Mouse (Mus musculus): ENCODE data around the gene Zfp108. TPM values are rescaled to one million over a fixed set of nuclear protein-coding genes. Genes with fewer than 3 reads are reported as not detected.
A peak's percentile ranks its signal among the peaks of the same experiment; 100 is the strongest.

Gene Zfp108
- polyA plus RNA-seq (2014; fragmentation: Nextera tagmentation; extraction: Ambion mirVana): 1.5 and 2.1 TPM in 2 replicates

DNA sequence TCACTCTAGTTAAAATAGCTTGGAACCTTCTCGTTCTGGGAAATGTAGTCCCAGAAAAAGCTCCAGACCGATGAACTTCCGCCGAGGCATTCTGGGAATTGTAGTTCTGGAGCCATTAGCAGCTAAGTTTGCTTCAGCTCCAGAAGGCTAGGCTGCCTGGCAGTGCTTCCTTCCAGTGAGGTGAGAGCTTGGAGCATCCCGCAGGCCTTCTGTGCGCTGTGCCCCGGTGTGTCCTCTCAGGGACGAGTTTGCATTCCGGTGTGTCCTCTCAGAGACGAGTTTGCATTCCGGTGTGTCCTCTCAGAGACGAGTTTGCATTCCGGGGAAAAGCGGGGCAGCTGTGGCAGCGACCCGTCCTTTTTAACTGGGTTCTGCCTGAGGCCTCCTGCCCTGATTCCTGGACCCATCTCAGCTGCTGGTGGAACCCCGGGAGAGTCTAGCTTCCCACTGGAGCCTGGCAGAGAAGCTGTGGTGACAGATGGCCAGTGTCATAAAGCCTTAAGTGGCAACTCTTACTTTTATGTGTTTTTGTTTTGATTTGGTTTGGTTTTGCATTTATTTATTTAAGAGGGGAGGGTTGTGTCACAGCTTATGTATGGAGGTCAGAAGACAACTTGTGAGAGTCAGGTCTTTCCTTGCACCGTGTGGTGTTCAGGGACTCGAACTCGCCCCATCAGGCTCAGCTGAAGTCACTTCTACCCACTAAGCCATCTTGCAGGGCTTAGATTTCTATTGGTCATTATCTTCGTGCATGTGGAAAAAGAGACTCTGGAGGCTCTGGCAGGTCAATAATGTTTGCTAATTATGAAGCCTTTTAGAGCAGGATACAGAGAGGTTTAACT is at the start of gene Zfp108:
Zfp108 (plus strand) TSS at position 162 of the 842 bp plus-strand sequence.
- 20% methylated on average over 21 of the region's 21 CpGs for WGBS (ENCODE audit: insufficient replicate concordance)
- no peaks in the 10 kb centered on the region for H3K27me3 ChIP-seq (ENCODE audit: control insufficient read depth, insufficient read depth, low read length)
- H3K4me3 ChIP-seq (ENCODE audit: low read depth, low read length): peak within 1 kb of the TSS; percentile 57
- H3K4me1 ChIP-seq (ENCODE audit: control insufficient read depth, insufficient read depth, low read length): no peaks in the 10 kb centered on the region
- peak; percentile 74; the same call in 1 of the 2 replicates for ATAC-seq (replicated peaks; ENCODE audit: insufficient number of reproducible peaks, low FRiP score, low TSS enrichment)
- H3K4me2 ChIP-seq: peak within 1 kb of the TSS; percentile 74
- peak within 1 kb of the TSS; percentile 71 for H3K9ac ChIP-seq (ENCODE audit: low read depth, low read length)
- no peak within 1 kb of the TSS for H3K27ac ChIP-seq (ENCODE audit: low read depth, low read length)
- H3K9me3 ChIP-seq (replicated peaks; ENCODE audit: control insufficient read depth, low read length): no peaks in the 10 kb centered on the region
- H3K36me3 ChIP-seq (ENCODE audit: control insufficient read depth, insufficient read depth, low read length): 0 out of 2 replicates have a peak, but pooled peaks cover 2% of the 10 kb centered on the region

DNA sequence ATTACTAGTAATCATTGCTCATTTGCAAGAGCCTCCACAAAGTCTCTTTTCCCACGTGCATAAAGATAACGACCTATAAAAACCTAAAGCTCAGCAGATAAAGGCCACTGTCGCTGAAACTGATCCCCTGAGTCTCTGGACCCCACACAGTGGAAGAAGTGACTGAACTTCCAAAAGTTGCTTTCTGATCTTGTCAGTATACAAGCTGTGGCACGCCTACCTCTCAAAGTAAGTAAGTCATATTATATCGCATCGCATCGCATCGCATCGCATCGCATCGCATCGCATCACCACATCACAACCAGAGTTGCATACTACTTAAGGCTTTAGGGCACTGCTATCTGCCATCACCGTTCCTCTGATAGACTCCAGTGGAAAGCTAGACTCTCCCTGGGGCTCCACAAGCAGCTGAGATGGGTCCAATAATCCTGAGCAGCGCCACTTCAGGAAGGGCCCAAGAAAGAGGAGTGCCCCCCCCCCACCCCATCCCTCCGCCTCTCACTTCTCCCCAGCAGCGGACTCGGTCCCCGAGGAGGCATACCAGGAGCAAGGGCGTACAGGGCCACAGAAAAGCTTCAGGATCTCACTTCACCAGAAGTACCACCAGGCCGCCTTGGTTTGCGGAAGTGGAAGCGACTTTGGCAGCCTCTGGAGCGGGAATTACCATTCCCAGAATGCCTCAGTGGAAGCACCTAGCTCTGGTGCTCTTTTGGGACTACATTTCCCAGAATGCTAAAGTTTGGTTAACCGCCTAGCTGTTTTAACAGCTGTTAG is 46.9 kb upstream of the Zfp108 start:
- Histone ChIP-seq H3K9ac (ENCODE audit: low read depth, low read length) (peak overlapping the region; percentile 96), H3K27ac (ENCODE audit: low read depth, low read length) (peak overlapping the region; percentile 62; the same call in 1 of the 2 replicates), H3K36me3 (ENCODE audit: control insufficient read depth, insufficient read depth, low read length) (peaks cover 15% of the 10 kb centered on the region), H3K4me2 (peak overlapping the region; percentile 79), H3K4me1 (ENCODE audit: control insufficient read depth, insufficient read depth, low read length) (no peaks in the 10 kb centered on the region), H3K4me3 (ENCODE audit: low read depth, low read length) (peak overlapping the region; percentile 68), H3K9me3 (replicated peaks; ENCODE audit: control insufficient read depth, low read length) (no peaks in the 10 kb centered on the region), H3K27me3 (ENCODE audit: control insufficient read depth, insufficient read depth, low read length) (no peaks in the 10 kb centered on the region)
- ATAC-seq (replicated peaks; ENCODE audit: insufficient number of reproducible peaks, low FRiP score, low TSS enrichment): peak; percentile 75
- WGBS (ENCODE audit: insufficient replicate concordance): 13% methylated on average over 24 of the region's 24 CpGs

DNA sequence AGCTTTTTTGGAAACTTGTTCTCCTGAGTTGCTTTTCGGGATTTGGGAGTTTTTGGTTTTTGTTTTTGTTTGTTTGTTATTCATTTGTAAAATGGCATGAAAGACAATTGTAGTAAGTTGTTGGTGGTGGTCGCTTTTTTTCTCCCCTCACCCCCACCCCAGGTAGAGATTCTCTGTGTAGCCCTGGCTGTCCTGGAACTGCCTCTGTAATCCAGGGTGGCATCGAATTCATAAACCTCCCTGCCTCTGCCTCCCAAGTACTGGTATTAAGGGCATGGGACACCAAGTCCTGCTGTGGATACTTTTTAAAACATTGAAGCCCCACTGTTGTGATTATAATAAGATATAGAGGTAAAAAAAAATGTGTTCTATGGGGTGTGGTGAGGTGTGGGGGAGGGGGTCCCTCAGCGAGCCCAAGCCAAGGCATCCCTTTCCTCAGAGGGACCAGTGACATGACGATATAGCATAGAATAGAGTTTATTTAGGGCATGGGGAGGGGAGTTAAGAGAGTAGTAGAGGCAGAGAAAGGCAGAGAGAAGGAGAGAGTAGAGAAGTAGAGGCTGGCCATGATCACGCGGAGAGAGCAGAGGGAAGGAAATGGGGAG is 46.2 kb upstream of the Zfp108 start:
- Histone ChIP-seq H3K36me3 (ENCODE audit: control insufficient read depth, insufficient read depth, low read length) (peaks cover 13% of the 10 kb centered on the region), H3K27ac (ENCODE audit: low read depth, low read length) (no peak overlapping the region), H3K4me2 (peak overlapping the region; percentile 79), H3K9me3 (replicated peaks; ENCODE audit: control insufficient read depth, low read length) (no peaks in the 10 kb centered on the region), H3K27me3 (ENCODE audit: control insufficient read depth, insufficient read depth, low read length) (no peaks in the 10 kb centered on the region), H3K4me1 (ENCODE audit: control insufficient read depth, insufficient read depth, low read length) (no peaks in the 10 kb centered on the region), H3K9ac (ENCODE audit: low read depth, low read length) (no peak overlapping the region), H3K4me3 (ENCODE audit: low read depth, low read length) (peak overlapping the region; percentile 68)
- WGBS (ENCODE audit: insufficient replicate concordance): 52% methylated on average over 7 of the region's 7 CpGs
- no peak for ATAC-seq (replicated peaks; ENCODE audit: insufficient number of reproducible peaks, low FRiP score, low TSS enrichment)

DNA sequence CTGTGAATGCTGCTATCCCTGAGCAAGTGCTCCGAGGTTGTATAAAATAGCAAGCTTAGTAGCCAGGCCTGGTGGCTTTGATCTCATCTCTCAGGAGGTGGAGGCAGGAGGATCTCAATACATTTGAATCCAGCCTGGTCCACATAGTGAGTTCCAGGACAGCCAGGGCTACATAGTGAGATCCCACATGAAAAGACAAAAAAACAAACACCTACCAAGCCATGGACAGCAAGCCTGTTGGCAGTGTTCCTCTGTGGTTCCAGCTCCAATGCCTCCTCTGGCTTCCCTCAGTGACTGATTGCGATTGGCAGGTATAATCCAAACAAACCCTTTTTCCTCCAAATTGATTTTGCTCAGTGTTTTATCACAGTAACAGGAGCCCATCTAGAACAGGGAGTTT is 44.3 kb upstream of the Zfp108 start:
- Histone ChIP-seq H3K36me3 (ENCODE audit: control insufficient read depth, insufficient read depth, low read length) (peaks cover 5% of the 10 kb centered on the region), H3K9me3 (replicated peaks; ENCODE audit: control insufficient read depth, low read length) (no peaks in the 10 kb centered on the region), H3K4me3 (ENCODE audit: low read depth, low read length) (no peak overlapping the region), H3K4me1 (ENCODE audit: control insufficient read depth, insufficient read depth, low read length) (no peaks in the 10 kb centered on the region), H3K27me3 (ENCODE audit: control insufficient read depth, insufficient read depth, low read length) (no peaks in the 10 kb centered on the region), H3K4me2 (no peak overlapping the region), H3K27ac (ENCODE audit: low read depth, low read length) (no peak overlapping the region), H3K9ac (ENCODE audit: low read depth, low read length) (no peak overlapping the region)
- 66% methylated on average over 2 of the region's 2 CpGs for WGBS (ENCODE audit: insufficient replicate concordance)
- ATAC-seq (replicated peaks; ENCODE audit: insufficient number of reproducible peaks, low FRiP score, low TSS enrichment): no peak

DNA sequence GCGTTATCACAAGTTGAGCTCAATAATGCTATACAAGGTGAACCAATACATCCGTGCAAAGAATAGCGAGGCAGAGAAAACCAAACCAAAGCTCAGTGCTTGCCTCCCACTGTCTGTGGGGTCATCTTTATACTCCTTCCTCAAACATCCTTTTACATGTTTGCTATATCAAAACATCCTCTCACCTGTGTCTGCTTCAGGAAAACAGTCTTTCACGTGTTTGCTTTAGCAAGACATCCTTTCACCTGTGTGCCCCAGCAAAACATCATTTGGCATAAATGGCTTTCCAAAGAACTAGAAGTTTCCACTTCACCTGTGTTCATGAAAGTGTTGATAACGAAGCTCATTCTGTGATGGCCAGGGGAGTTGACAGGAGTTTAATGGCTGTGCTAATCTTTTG is 43.3 kb upstream of the Zfp108 start, which contains the start of gene Zfp111:
Zfp111 (minus strand) TSS at position 101 of the 400 bp plus-strand sequence.
- WGBS (ENCODE audit: insufficient replicate concordance): 74% methylated on average over 5 of the region's 5 CpGs
- H3K27me3 ChIP-seq (ENCODE audit: control insufficient read depth, insufficient read depth, low read length): no peaks in the 10 kb centered on the region
- no peaks in the 10 kb centered on the region for H3K4me1 ChIP-seq (ENCODE audit: control insufficient read depth, insufficient read depth, low read length)
- H3K9me3 ChIP-seq (replicated peaks; ENCODE audit: control insufficient read depth, low read length): no peaks in the 10 kb centered on the region; the same call in 1 of the 2 replicates
- ATAC-seq (replicated peaks; ENCODE audit: insufficient number of reproducible peaks, low FRiP score, low TSS enrichment): no peak
- no peak within 1 kb of the TSS for H3K4me3 ChIP-seq (ENCODE audit: low read depth, low read length)
- no peak within 1 kb of the TSS for H3K27ac ChIP-seq (ENCODE audit: low read depth, low read length)
- H3K4me2 ChIP-seq: no peak within 1 kb of the TSS
- no peaks in the 10 kb centered on the region for H3K36me3 ChIP-seq (ENCODE audit: control insufficient read depth, insufficient read depth, low read length)
- H3K9ac ChIP-seq (ENCODE audit: low read depth, low read length): no peak within 1 kb of the TSS

DNA sequence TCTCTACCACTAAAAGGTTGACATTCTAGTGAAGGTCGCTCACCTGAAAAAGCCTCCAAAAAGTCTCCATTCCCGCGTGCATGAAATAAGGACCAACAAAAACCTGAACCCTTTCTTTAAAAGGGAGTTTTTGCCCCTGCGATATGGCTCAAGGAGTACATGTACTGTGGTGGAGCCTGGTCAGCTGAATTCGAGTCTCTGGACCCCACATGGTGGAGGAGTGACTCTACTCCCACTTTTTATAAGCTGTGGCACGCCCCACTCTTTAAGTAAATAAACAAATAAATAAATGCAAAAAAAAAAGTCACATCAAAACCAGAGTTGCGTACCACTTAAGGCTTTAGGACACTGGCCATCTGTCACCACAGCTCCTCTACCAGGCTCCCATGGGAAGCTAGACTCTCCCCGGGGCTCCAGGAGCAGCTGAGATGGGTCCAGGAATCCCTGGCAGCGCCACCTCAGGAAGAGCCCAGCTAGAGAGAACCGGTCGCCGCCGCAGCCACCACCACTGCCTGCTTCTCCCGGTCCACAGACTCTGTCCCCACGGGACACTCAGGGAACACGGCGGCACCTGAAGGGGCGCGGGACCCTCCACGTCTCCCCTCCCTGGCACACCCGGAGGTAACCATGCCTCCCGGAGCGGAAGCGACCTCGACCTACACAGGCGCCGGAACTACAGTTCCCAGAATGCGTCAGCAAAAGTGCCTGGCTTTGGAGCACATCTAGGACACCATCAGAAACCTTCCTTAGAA is 17.4 kb upstream of the Zfp108 start, which contains the start of gene Zfp109:
Zfp109 (minus strand) TSS at position 521 of the 752 bp plus-strand sequence.
- WGBS (ENCODE audit: insufficient replicate concordance): 5% methylated on average over 28 of the region's 28 CpGs
- H3K27ac ChIP-seq (ENCODE audit: low read depth, low read length): no peak within 1 kb of the TSS
- peak; percentile 81 for ATAC-seq (replicated peaks; ENCODE audit: insufficient number of reproducible peaks, low FRiP score, low TSS enrichment)

DNA sequence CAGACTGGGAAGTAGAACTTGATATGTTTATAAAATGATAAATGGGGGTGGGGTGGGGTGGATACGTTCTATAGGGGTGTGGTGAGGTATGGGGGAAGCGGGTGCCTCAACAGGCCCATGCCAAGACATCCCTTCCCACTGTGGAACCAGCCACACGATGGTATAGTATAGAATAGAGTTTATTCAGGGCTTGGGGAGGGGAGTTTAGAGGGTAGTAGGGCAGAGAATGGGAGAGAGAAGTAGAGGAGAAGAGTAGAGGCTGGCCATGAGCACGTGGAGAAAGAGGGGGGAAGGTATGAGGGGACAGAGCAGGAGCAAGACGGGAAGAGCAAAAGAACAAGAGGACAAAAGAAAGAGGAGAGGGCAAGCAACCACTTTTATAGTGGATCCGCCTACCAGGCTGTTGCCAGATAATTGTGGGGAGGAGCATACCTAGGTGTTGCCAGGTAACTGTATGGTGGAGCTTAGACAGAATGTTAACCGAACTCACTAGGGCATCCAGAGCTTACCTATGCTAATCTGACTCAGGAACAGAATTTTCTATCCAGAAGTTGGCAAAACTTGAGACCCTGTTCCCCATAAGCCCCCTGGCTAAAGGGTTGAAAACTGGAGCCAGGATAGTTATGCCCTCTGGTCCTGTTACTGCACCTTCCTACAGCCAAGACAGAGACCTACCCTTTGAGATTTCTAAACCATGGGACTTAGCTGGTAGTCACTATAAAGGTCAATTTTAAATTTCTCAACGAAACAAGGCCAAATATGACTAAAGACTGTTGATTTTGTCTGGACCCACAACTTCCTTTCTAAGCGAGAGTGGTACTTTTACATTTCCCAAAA is 597 bp upstream of the Zfp108 start:
- peak overlapping the region; percentile 57 for H3K4me3 ChIP-seq (ENCODE audit: low read depth, low read length)
- no peak overlapping the region for H3K27ac ChIP-seq (ENCODE audit: low read depth, low read length)
- no peaks in the 10 kb centered on the region for H3K4me1 ChIP-seq (ENCODE audit: control insufficient read depth, insufficient read depth, low read length)
- ATAC-seq (replicated peaks; ENCODE audit: insufficient number of reproducible peaks, low FRiP score, low TSS enrichment): no peak
- H3K36me3 ChIP-seq (ENCODE audit: control insufficient read depth, insufficient read depth, low read length): no peaks in the 10 kb centered on the region
- peak overlapping the region; percentile 71; the same call in 1 of the 2 replicates for H3K9ac ChIP-seq (ENCODE audit: low read depth, low read length)
- no peaks in the 10 kb centered on the region for H3K9me3 ChIP-seq (replicated peaks; ENCODE audit: control insufficient read depth, low read length)
- H3K4me2 ChIP-seq: peak overlapping the region; percentile 74
- WGBS (ENCODE audit: insufficient replicate concordance): 60% methylated on average over 9 of the region's 9 CpGs
- no peaks in the 10 kb centered on the region for H3K27me3 ChIP-seq (ENCODE audit: control insufficient read depth, insufficient read depth, low read length)

More for the DNA sequence above, 17.4 kb upstream of the Zfp108 start, which contains the start of gene Zfp109:
- peak within 1 kb of the TSS; percentile 86 for H3K4me3 ChIP-seq (ENCODE audit: low read depth, low read length)
- H3K27me3 ChIP-seq (ENCODE audit: control insufficient read depth, insufficient read depth, low read length): no peaks in the 10 kb centered on the region
- H3K4me1 ChIP-seq (ENCODE audit: control insufficient read depth, insufficient read depth, low read length): 0 out of 2 replicates have a peak, but pooled peaks cover 3% of the 10 kb centered on the region
- peak within 1 kb of the TSS; percentile 72 for H3K4me2 ChIP-seq
- H3K36me3 ChIP-seq (ENCODE audit: control insufficient read depth, insufficient read depth, low read length): no peaks in the 10 kb centered on the region
- H3K9me3 ChIP-seq (replicated peaks; ENCODE audit: control insufficient read depth, low read length): no peaks in the 10 kb centered on the region
- H3K9ac ChIP-seq (ENCODE audit: low read depth, low read length): peak within 1 kb of the TSS; percentile 84

Data from heart, embryonic 11.5 days (tissue).